Comparison of ENCODE assay signal across 14 mouse cellular contexts in the genomic region with DNA sequence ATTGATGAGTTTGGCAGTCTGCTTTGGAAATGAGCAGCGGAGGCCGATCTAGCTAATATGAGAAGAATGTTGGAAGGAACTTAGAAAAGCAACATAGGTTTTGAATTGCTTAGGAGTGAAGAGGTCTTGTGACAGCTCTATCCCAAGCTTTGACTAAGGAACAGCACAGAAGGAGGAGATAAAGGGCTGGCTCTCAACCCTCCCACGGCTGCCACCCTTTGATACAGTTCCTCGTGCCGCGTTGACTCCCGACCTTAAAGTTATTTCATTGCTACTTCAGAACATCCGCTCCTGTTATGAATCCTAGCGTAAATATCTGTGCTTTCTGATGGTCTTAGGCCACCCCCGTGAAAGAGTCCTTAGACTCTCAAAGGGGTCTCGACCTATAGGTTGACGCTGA. TPM values are rescaled to one million over a fixed set of nuclear protein-coding genes. Genes with fewer than 3 reads are reported as not detected.
DNase-seq lines count a peak whose midpoint lies in the region; ATAC-seq lines count a peak whose summit lies in the region.
"Had no signal": no experiment of that assay in that cellular context is flagged by ENCODE, and none has a peak within 500 bp of the region (broad histone marks: within the 10 kb centered on the region; RNA-seq: fewer than 3 reads in every experiment).

No protein-coding gene starts in this region.

- H3K4me2 ChIP-seq in heart, embryonic 11.5 days: peak overlapping the region; percentile 31; the same call in 1 of the 2 replicates
- no peak overlapping the region for H3K4me2 ChIP-seq in midbrain, embryonic 11.5 days
- no peak overlapping the region for H3K4me2 ChIP-seq in midbrain, embryonic 14.5 days (ENCODE audit: low read length)
- peak overlapping the region; percentile 47 for H3K4me2 ChIP-seq in liver, embryonic 11.5 days
- H3K4me2 ChIP-seq: hindbrain, embryonic 12.5 days had no signal

- no peak overlapping the region for H3K4me3 ChIP-seq in heart, embryonic 11.5 days (ENCODE audit: low read depth, low read length)
- H3K4me3 ChIP-seq in midbrain, embryonic 11.5 days (ENCODE audit: low read depth, low read length): no peak overlapping the region
- H3K4me3 ChIP-seq in midbrain, embryonic 14.5 days (replicated peaks; ENCODE audit: low read depth, low read length): no peak overlapping the region
- no peak overlapping the region for H3K4me3 ChIP-seq in liver, embryonic 11.5 days (ENCODE audit: low read depth, low read length)
- H3K4me3 ChIP-seq: hindbrain, embryonic 12.5 days; intestine, embryonic 15.5 days; midbrain, embryonic 10.5 days; myocyte had no signal

- no peak overlapping the region for H3K9ac ChIP-seq in heart, embryonic 11.5 days (ENCODE audit: low read depth, low read length)
- no peak overlapping the region for H3K9ac ChIP-seq in midbrain, embryonic 11.5 days (ENCODE audit: low read length)
- no peak overlapping the region for H3K9ac ChIP-seq in midbrain, embryonic 14.5 days (replicated peaks; ENCODE audit: low read length)
- peak overlapping the region; percentile 25; the same call in 1 of the 2 replicates for H3K9ac ChIP-seq in liver, embryonic 11.5 days (ENCODE audit: low read depth, low read length)
- H3K9ac ChIP-seq: hindbrain, embryonic 12.5 days; intestine, embryonic 15.5 days had no signal

- intact Hi-C loops in heart, postnatal 10 days (cut with DNase I): no loop called here

- 56% methylated on average over 12 of the region's 12 CpGs for WGBS in heart, embryonic 11.5 days (ENCODE audit: insufficient replicate concordance)
- 77% methylated on average over 12 of the region's 12 CpGs for WGBS in midbrain, embryonic 11.5 days
- WGBS in midbrain, embryonic 14.5 days: 77% methylated on average over 12 of the region's 12 CpGs
- WGBS in liver, embryonic 11.5 days: 51% methylated on average over 12 of the region's 12 CpGs

- peaks cover 27% of the 10 kb centered on the region for H3K4me1 ChIP-seq in heart, embryonic 11.5 days (ENCODE audit: control insufficient read depth, insufficient read depth, low read length)
- peaks cover 6% of the 10 kb centered on the region; the same call in 1 of the 2 replicates for H3K4me1 ChIP-seq in midbrain, embryonic 11.5 days (ENCODE audit: control insufficient read depth, insufficient read depth, low read length)
- H3K4me1 ChIP-seq in midbrain, embryonic 14.5 days (ENCODE audit: control insufficient read depth, insufficient read depth, low read length): 0 out of 2 replicates have a peak, but pooled peaks cover 2% of the 10 kb centered on the region
- peaks cover 26% of the 10 kb centered on the region for H3K4me1 ChIP-seq in liver, embryonic 11.5 days (replicated peaks; ENCODE audit: control insufficient read depth, insufficient read depth, low read length)

- no peaks in the 10 kb centered on the region for H3K27me3 ChIP-seq in heart, embryonic 11.5 days (ENCODE audit: control insufficient read depth, insufficient read depth, low read length)
- no peaks in the 10 kb centered on the region for H3K27me3 ChIP-seq in midbrain, embryonic 11.5 days (ENCODE audit: control insufficient read depth, insufficient read depth, low read length)
- H3K27me3 ChIP-seq in midbrain, embryonic 14.5 days (ENCODE audit: control insufficient read depth, insufficient read depth, low read length): no peaks in the 10 kb centered on the region
- H3K27me3 ChIP-seq in liver, embryonic 11.5 days (replicated peaks; ENCODE audit: control insufficient read depth, insufficient read depth, low read length): no peaks in the 10 kb centered on the region
- H3K27me3 ChIP-seq: hindbrain, embryonic 12.5 days; intestine, embryonic 15.5 days had no signal

- no peaks in the 10 kb centered on the region for H3K9me3 ChIP-seq in heart, embryonic 11.5 days (replicated peaks; ENCODE audit: control insufficient read depth, low read length)
- no peaks in the 10 kb centered on the region for H3K9me3 ChIP-seq in midbrain, embryonic 11.5 days (ENCODE audit: control insufficient read depth, low read length)
- H3K9me3 ChIP-seq in midbrain, embryonic 14.5 days (ENCODE audit: control insufficient read depth, low read length): no peaks in the 10 kb centered on the region
- H3K9me3 ChIP-seq in liver, embryonic 11.5 days (ENCODE audit: control insufficient read depth, low read length): no peaks in the 10 kb centered on the region
- H3K9me3 ChIP-seq: hindbrain, embryonic 12.5 days; intestine, embryonic 15.5 days; midbrain, embryonic 10.5 days had no signal

- no peak for DNase-seq in heart, postnatal 10 days
- DNase-seq in midbrain, embryonic 11.5 days (ENCODE audit: low spot score, missing footprints): peak; percentile 68
- DNase-seq in midbrain, embryonic 14.5 days: no peak
- no peak for DNase-seq in liver, embryonic 11.5 days (ENCODE audit: low spot score)
- peak; percentile 54 to 72 for DNase-seq in spleen, postnatal 4 days (ENCODE audit: low spot score in 2 of 2)
- no peak for DNase-seq in thymus, postnatal 14 days
- DNase-seq: adrenal gland, adult 2 months; cerebellum, postnatal 10 days had no signal

- H3K36me3 ChIP-seq in heart, embryonic 11.5 days (ENCODE audit: control insufficient read depth, insufficient read depth, low read length): no peaks in the 10 kb centered on the region
- H3K36me3 ChIP-seq in midbrain, embryonic 11.5 days (ENCODE audit: control insufficient read depth, insufficient read depth, low read length): no peaks in the 10 kb centered on the region
- H3K36me3 ChIP-seq in midbrain, embryonic 14.5 days (ENCODE audit: control insufficient read depth, insufficient read depth, low read length): no peaks in the 10 kb centered on the region
- H3K36me3 ChIP-seq in liver, embryonic 11.5 days (ENCODE audit: control insufficient read depth, insufficient read depth, low read length): no peaks in the 10 kb centered on the region
- H3K36me3 ChIP-seq: hindbrain, embryonic 12.5 days; intestine, embryonic 15.5 days; midbrain, embryonic 10.5 days had no signal

- H3K27ac ChIP-seq in heart, embryonic 11.5 days (ENCODE audit: low read depth, low read length): 0 out of 2 replicates have a peak overlapping the region, but pooled peaks have one; percentile 1
- H3K27ac ChIP-seq in midbrain, embryonic 11.5 days (ENCODE audit: low read depth, low read length): no peak overlapping the region
- H3K27ac ChIP-seq in midbrain, embryonic 14.5 days (replicated peaks; ENCODE audit: low read depth, low read length): no peak overlapping the region
- H3K27ac ChIP-seq in liver, embryonic 11.5 days (ENCODE audit: low read depth, low read length): peak overlapping the region; percentile 70
- H3K27ac ChIP-seq: hindbrain, embryonic 12.5 days had no signal

- ATAC-seq in heart, embryonic 11.5 days (replicated peaks; ENCODE audit: insufficient number of reproducible peaks, low FRiP score, low TSS enrichment): no peak
- ATAC-seq in midbrain, embryonic 11.5 days (ENCODE audit: low FRiP score): no peak
- no peak for ATAC-seq in midbrain, embryonic 14.5 days (ENCODE audit: low FRiP score, low TSS enrichment)
- peak; percentile 81 for ATAC-seq in liver, embryonic 11.5 days (replicated peaks; ENCODE audit: low FRiP score)
- ATAC-seq in CD4-positive, CD25-positive, alpha-beta regulatory T cell, adult 4 months: no peak

RNA-seq across cellular contexts. Expression of gene Zfp644, which starts 13.5 kb away (rescaled TPM):
- polyA plus RNA-seq in heart, embryonic 11.5 days (2014; fragmentation: Nextera tagmentation; extraction: Ambion mirVana): 57.5 and 82.8 TPM in 2 replicates
- total RNA-seq in heart, postnatal 10 days (2021): 10 to 100 TPM; 93.5 to 98.2 TPM
- 77.6 and 89.9 TPM in 2 replicates for polyA plus RNA-seq in midbrain, embryonic 11.5 days (2014; fragmentation: Nextera tagmentation; extraction: Ambion mirVana)
- polyA plus RNA-seq in midbrain, embryonic 14.5 days (2014; fragmentation: Nextera tagmentation; extraction: Ambion mirVana): 114 and 116 TPM in 2 replicates
- polyA plus RNA-seq in liver, embryonic 11.5 days (2014; fragmentation: Nextera tagmentation; extraction: Ambion mirVana): 36.6 and 44.4 TPM in 2 replicates
- 10 to 100 TPM; 36.7 to 52.0 TPM for polyA plus RNA-seq in CD4-positive, CD25-positive, alpha-beta regulatory T cell, adult 4 months (2017; shearing (Covaris generic))

Comparison
In these comparisons a context has a peak if more than half of its experiments do, and no peak if none do; other contexts are left out.
1. DNase-seq: peak in midbrain, embryonic 11.5 days (single experiment) and spleen, postnatal 4 days (2 of 2); none in heart, postnatal 10 days (0 of 2), midbrain, embryonic 14.5 days (single experiment), liver, embryonic 11.5 days (single experiment) and thymus, postnatal 14 days (single experiment).
2. H3K27ac ChIP-seq: peak in heart, embryonic 11.5 days (single experiment) and liver, embryonic 11.5 days (single experiment); none in midbrain, embryonic 11.5 days (single experiment) and midbrain, embryonic 14.5 days (single experiment).
3. H3K4me2 ChIP-seq: peak in heart, embryonic 11.5 days (single experiment) and liver, embryonic 11.5 days (single experiment); none in midbrain, embryonic 11.5 days (single experiment) and midbrain, embryonic 14.5 days (single experiment).